Mouse (Mus musculus) myocyte (in vitro differentiated cells): Measurements from ENCODE around the gene Hist1h3d. TPM values are rescaled to one million over a fixed set of nuclear protein-coding genes. Genes with fewer than 3 reads are reported as not detected.

Experiments
- H3K27me3 ChIP-seq: one replicate; pipeline ENCODE4 v1.6.1; 2011; ENCODE audit not compliant: control insufficient read depth, insufficient read depth, insufficient read length
- H3K36me3 ChIP-seq: one replicate; pipeline ENCODE4 v1.6.1; 2011; ENCODE audit not compliant: control insufficient read depth, insufficient read depth
- H3K4me2 ChIP-seq: one replicate; pipeline ENCODE4 v1.6.1; 2011; ENCODE audit warnings: low read depth, control low read depth
- H3K4me3 ChIP-seq: one replicate; pipeline ENCODE4 v1.5.1; 2011; ENCODE audit warnings: mild to moderate bottlenecking, control low read depth, moderate library complexity
- H3K79me2 ChIP-seq: one replicate; pipeline ENCODE4 v1.6.1; 2011; ENCODE audit not compliant: control insufficient read depth, insufficient read depth
- H3ac ChIP-seq: one replicate; pipeline ENCODE4 v1.6.1; 2011; ENCODE audit not compliant: control insufficient read depth, insufficient read length
- CEBPB ChIP-seq: IDR thresholded peaks from 2 replicates; pipeline ENCODE4 v1.6.1; 2011; ENCODE audit warnings: mild to moderate bottlenecking, moderate library complexity; ENCODE audit not compliant: poor library complexity, insufficient read depth, severe bottlenecking
- E2F4 ChIP-seq: IDR thresholded peaks from one replicate; pipeline ENCODE4 v1.6.1; 2011; ENCODE audit warnings: mild to moderate bottlenecking, control low read depth, moderate library complexity; ENCODE audit not compliant: insufficient read depth
- MAX ChIP-seq: IDR thresholded peaks from one replicate; pipeline ENCODE4 v1.6.1; 2011; ENCODE audit warnings: low read depth, mild to moderate bottlenecking, control low read depth
- MYOD1 ChIP-seq, 3 experiments: IDR thresholded peaks; one replicate each; pipeline ENCODE4 v1.6.1; 2011; ENCODE audit warnings: control low read depth in 2 of 3, low read depth in 2 of 3, mild to moderate bottlenecking in 2 of 3, moderate library complexity in 1 of 3; ENCODE audit not compliant: insufficient read length in 2 of 3, control insufficient read depth in 1 of 3
- MYOG ChIP-seq, 3 experiments: IDR thresholded peaks; one replicate each; pipeline ENCODE4 v1.6.1; 2011; ENCODE audit warnings: control low read depth in 2 of 3, low read depth in 2 of 3, mild to moderate bottlenecking in 2 of 3; ENCODE audit not compliant: insufficient read length in 2 of 3, control insufficient read depth in 1 of 3, insufficient read depth in 1 of 3
- POLR2A ChIP-seq: IDR thresholded peaks from one replicate; pipeline ENCODE4 v1.6.1; 2011; ENCODE audit warnings: low read depth, mild to moderate bottlenecking, control low read depth, moderate library complexity; ENCODE audit not compliant: insufficient read length
- POLR2AphosphoS2 ChIP-seq: IDR thresholded peaks from one replicate; pipeline ENCODE4 v1.6.1; 2011; ENCODE audit warnings: low read depth, control low read depth; ENCODE audit not compliant: insufficient read length
- REST ChIP-seq: IDR thresholded peaks from one replicate; pipeline ENCODE4 v1.6.1; 2011; ENCODE audit warnings: mild to moderate bottlenecking, control low read depth, moderate library complexity; ENCODE audit not compliant: insufficient read depth, insufficient read length
- SRF ChIP-seq: IDR thresholded peaks from one replicate; pipeline ENCODE4 v1.6.1; 2011; ENCODE audit warnings: low read depth; ENCODE audit not compliant: control insufficient read depth, insufficient read length
- TCF12 ChIP-seq: IDR thresholded peaks from one replicate; pipeline ENCODE4 v1.6.1; 2011; ENCODE audit warnings: mild to moderate bottlenecking, control low read depth; ENCODE audit not compliant: poor library complexity, insufficient read depth, severe bottlenecking
- TCF3 ChIP-seq: IDR thresholded peaks from one replicate; pipeline ENCODE4 v1.6.1; 2011; ENCODE audit warnings: low read depth, control low read depth; ENCODE audit not compliant: insufficient read length
- USF1 ChIP-seq: IDR thresholded peaks from one replicate; pipeline ENCODE4 v1.6.1; 2011; ENCODE audit warnings: low read depth, mild to moderate bottlenecking, control low read depth, moderate library complexity
- polyA plus RNA-seq: library from polyadenylated mRNA; unstranded; fragments of >200 nt; fragmentation: generic; extraction: Trizol; gene quantifications from one replicate; pipeline ENCODE4 v1.2.1, GENCODE M21; 2012; ENCODE audit warnings: missing spikeins

The Hist1h3d gene
- polyA plus RNA-seq, 1 experiment, result 2.5 TPM

DNA sequence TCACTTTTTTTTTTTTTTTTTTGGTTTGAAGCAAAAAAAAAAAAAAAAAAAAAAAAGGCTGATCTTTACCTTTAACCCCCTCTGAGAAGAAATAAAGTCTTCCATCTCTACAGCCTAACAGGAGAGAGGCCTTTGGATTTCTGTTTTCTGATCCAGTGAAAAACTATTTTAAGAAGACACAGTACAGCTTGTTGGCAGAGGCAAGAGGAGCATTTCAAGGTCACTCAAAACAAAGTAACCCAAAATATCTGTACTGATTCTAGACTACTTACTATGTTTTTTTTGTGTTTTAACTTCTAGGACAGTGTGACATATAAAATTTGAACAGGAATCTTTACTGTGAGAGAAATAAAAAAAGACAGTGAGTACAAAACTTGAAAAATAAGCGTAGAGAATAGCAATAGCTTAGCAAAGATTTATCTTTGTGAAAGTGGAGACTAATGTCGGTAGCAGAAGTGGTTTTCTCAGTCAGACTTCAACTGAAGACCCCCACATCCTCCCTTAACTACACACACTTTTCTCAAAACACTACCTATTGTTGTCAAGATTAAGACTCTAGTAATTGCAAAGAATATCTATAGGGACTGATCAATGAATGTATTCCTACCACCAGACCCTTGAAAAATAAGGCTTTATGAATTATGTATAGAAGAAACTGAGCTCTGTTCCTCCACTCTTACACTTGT, 45.9 kb upstream of the Hist1h3d start:
- Histone ChIP-seq H3K4me3 (peak overlapping the region; percentile 41), H3ac (no peak overlapping the region), H3K79me2 (no peaks in the 10 kb centered on the region), H3K27me3 (no peaks in the 10 kb centered on the region), H3K36me3 (no peaks in the 10 kb centered on the region), H3K4me2 (peak overlapping the region; percentile 79)
- TF ChIP-seq MAX (no peak), USF1 (no peak), E2F4 (no peak), CEBPB (no peak)

DNA sequence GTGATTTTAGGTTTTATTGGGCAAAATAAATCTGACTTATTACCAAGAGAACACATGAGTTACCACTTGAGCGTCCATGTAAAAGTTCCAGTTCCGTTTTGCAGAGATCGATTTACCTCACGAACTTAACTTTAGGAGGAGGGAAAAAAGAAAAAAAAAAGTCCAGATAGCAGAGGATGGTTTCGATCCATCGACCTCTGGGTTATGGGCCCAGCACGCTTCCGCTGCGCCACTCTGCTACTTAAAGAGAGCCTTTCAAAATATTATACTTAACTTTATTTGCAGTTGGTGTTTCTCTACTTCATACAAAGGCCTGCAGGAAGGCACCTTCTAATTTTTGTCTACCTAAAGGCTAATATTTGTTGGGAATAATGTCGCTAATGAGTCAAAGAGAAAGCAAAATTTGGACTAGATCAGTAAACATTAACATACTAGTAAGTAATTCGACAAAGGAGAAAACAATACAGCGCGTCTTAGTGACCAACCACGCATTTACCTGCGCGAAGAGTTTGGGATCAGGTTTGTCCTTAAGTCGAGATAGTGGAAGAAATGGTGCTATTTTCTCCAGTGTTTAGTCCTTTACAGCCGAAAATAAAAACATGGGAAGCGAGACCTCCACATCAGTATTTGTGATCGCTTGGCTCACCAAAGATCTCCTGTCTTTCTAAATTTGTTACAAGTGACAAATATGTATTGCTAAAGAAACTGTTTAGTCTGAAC, 45.2 kb upstream of the Hist1h3d start:
- Histone ChIP-seq H3K79me2 (no peaks in the 10 kb centered on the region), H3K4me3 (peak overlapping the region; percentile 41), H3K4me2 (peak overlapping the region; percentile 79), H3K36me3 (no peaks in the 10 kb centered on the region), H3ac (no peak overlapping the region), H3K27me3 (no peaks in the 10 kb centered on the region)
- TF ChIP-seq E2F4 (peak; percentile 23), POLR2AphosphoS2 (no peak)

- no peaks in the 10 kb centered on the region for H3K27me3 ChIP-seq
- peak within 1 kb of the TSS; percentile 79 for H3K4me2 ChIP-seq
- peak within 1 kb of the TSS; percentile 41 for H3K4me3 ChIP-seq
- peak; percentile 100 for TF ChIP-seq POLR2AphosphoS2
- peak; percentile 70 for TF ChIP-seq CEBPB
- peak; percentile 98 for TF ChIP-seq POLR2A
- peak; percentile 3 for TF ChIP-seq E2F4
- no peak for TF ChIP-seq TCF12
- no peak for TF ChIP-seq USF1
- TF ChIP-seq MAX, result no peak
- TF ChIP-seq TCF3, result no peak
- no peak for TF ChIP-seq MYOG (IDR thresholded peaks at IDR 0.05; ENCODE audit: control insufficient read depth in 1 of 3, insufficient read depth in 1 of 3, insufficient read length in 2 of 3, low read depth in 2 of 3)
- no peak for TF ChIP-seq REST
- TF ChIP-seq MYOD1 (IDR thresholded peaks at IDR 0.05; ENCODE audit: control insufficient read depth in 1 of 3, insufficient read length in 2 of 3, low read depth in 2 of 3), result no peak
- TF ChIP-seq SRF, result peak; percentile 35
- H3K79me2 ChIP-seq, result no peaks in the 10 kb centered on the region
- H3ac ChIP-seq, result no peak within 1 kb of the TSS
- no peaks in the 10 kb centered on the region for H3K36me3 ChIP-seq
Measured at GRCm38 (mm10) chr13:23530901-23531875, 44.4 kb upstream of the Hist1h3d start, which contains the start of gene Hist1h4h. Gene Hist1h4h (plus strand): TSS chr13:23531050.

DNA sequence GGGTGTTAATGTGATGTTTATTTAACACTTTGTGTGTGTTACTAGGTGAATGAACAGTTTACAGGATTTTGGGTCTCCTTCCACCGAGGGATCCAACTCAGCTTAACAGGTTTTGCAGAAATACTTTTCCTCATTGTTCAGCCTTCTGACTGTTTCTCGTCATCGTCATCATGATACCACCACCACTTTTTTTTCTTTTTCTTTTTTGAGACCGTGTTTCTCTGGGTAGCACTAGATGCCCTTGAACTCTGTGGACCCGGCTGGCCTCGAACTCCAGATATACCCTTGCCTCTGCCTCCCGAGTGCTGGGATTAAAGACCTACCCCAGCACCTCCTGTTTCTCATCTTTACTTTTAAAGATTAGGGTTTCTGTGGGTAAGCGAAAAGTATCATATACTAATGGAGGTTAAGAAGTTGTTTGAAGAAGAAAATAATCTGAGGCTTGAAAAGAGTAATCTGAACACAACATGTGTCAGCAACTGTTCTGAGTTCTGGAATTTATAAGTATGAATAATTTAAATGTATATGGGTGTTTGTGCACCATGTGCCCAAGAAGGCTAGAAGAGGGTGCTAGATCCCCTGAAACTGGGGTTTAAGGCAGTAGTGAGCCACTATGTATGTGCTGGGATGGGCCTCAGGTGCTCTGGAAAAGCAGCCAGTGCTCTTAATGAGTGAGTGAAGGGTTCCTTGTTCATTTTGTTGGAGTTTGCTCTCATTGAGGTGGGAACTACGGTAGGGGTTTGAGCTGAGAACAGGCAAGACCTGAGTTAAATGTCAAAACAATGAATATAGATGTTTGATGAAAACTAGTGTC, 43.1 kb upstream of the Hist1h3d start:
- TF ChIP-seq POLR2A (no peak), TCF3 (no peak), MYOD1 (IDR thresholded peaks at IDR 0.05; ENCODE audit: control insufficient read depth in 1 of 3, insufficient read length in 2 of 3, low read depth in 2 of 3) (no peak), REST (no peak), POLR2AphosphoS2 (no peak), TCF12 (no peak), SRF (no peak), MAX (no peak)
- H3K36me3 ChIP-seq, result no peaks in the 10 kb centered on the region
- peak overlapping the region; percentile 79 for H3K4me2 ChIP-seq
- H3K4me3 ChIP-seq, result peak overlapping the region; percentile 41
- H3K27me3 ChIP-seq, result no peaks in the 10 kb centered on the region
- H3K79me2 ChIP-seq, result no peaks in the 10 kb centered on the region
- H3ac ChIP-seq, result no peak overlapping the region
